7 mouse cellular contexts compared by ENCODE assay signal in the genomic region with DNA sequence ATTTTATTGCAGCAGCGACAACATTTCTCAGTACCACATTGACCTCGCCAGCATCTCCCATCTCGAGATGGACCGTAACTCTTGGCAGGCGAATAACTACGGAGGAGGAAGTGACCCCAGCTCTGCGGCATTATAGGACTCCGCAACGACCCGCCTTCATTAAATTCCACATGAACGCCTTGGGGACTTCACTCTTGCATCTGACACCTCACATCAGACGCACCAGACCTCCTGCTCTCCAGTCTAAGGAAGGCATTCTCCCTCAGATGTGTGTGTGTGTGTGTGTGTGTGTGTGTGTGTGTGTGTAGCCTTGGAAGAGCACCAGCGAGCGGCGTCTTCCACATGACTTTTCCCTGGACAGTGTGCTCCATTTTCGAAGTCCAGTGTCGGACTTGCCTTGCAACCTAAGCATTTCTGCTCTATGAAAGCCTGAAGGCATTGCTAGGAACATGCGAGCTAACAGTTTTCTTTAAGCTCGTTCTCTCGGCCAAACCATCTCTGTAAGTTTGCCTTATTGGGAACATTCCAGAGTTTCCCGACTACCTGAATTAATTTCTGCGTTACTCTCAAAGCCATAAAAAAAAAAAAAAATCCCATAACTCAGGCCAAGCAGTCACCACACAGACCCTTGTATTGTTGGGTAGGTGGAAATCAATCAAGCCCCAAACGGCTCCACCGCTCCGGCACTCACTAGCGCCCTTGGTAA. TPM values are rescaled to one million over a fixed set of nuclear protein-coding genes. Genes with fewer than 3 reads are reported as not detected.
A peak's percentile ranks its signal among the peaks of the same experiment; 100 is the strongest.
DNase-seq lines count a peak whose midpoint lies in the region; ATAC-seq lines count a peak whose summit lies in the region.

No protein-coding gene starts in this region.

- DNase-seq in lung, adult 18-20 months: no peak
- peak; percentile 51 for DNase-seq in embryonic facial prominence, embryonic 10.5 days (ENCODE audit: low spot score)
- DNase-seq in hindbrain, embryonic 14.5 days (ENCODE audit: low spot score): peak; percentile 42

- H3K9me3 ChIP-seq in lung, embryonic 15.5 days: no peaks in the 10 kb centered on the region
- H3K9me3 ChIP-seq in embryonic facial prominence, embryonic 10.5 days: no peaks in the 10 kb centered on the region
- H3K9me3 ChIP-seq in hindbrain, embryonic 14.5 days (ENCODE audit: control insufficient read depth, low read length): no peaks in the 10 kb centered on the region
- no peaks in the 10 kb centered on the region for H3K9me3 ChIP-seq in liver, embryonic 15.5 days (replicated peaks)
- H3K9me3 ChIP-seq in stomach, embryonic 14.5 days (ENCODE audit: control insufficient read depth, low read depth, low read length): no peaks in the 10 kb centered on the region

- no peak; the same call in 1 of the 2 replicates for ATAC-seq in lung, embryonic 15.5 days (ENCODE audit: borderline replicate concordance, extremely low read depth, low FRiP score, low TSS enrichment)
- ATAC-seq in hindbrain, embryonic 14.5 days (ENCODE audit: low FRiP score): peak; percentile 27; the same call in 1 of the 2 replicates
- ATAC-seq in liver, embryonic 15.5 days (ENCODE audit: insufficient read depth): no peak
- ATAC-seq in stomach, embryonic 14.5 days (ENCODE audit: insufficient number of reproducible peaks, insufficient read depth, low FRiP score, low read depth): no peak; the same call in 1 of the 2 replicates
- ATAC-seq in erythroid progenitor cell, adult 5-6 weeks (replicated peaks; ENCODE audit: low FRiP score, poor library complexity, severe bottlenecking): no peak

- H3K4me3 ChIP-seq in lung, embryonic 15.5 days: peak overlapping the region; percentile 44
- peak overlapping the region; percentile 76 for H3K4me3 ChIP-seq in embryonic facial prominence, embryonic 10.5 days
- peak overlapping the region; percentile 58 for H3K4me3 ChIP-seq in hindbrain, embryonic 14.5 days (replicated peaks; ENCODE audit: low read length)
- H3K4me3 ChIP-seq in liver, embryonic 15.5 days (replicated peaks): peak overlapping the region; percentile 26
- peak overlapping the region; percentile 51 for H3K4me3 ChIP-seq in stomach, embryonic 14.5 days (ENCODE audit: low read depth, low read length)

- H3K9ac ChIP-seq in lung, embryonic 15.5 days: 0 out of 2 replicates have a peak overlapping the region, but pooled peaks have one; percentile 25
- H3K9ac ChIP-seq in hindbrain, embryonic 14.5 days: peak overlapping the region; percentile 62
- H3K9ac ChIP-seq in liver, embryonic 15.5 days: no peak overlapping the region
- H3K9ac ChIP-seq in stomach, embryonic 14.5 days (replicated peaks; ENCODE audit: low read depth, low read length): 0 out of 2 replicates have a peak overlapping the region, but pooled peaks have one; percentile 21

- peaks cover 13% of the 10 kb centered on the region; the same call in 1 of the 2 replicates for H3K4me1 ChIP-seq in lung, embryonic 15.5 days
- peaks cover 38% of the 10 kb centered on the region for H3K4me1 ChIP-seq in embryonic facial prominence, embryonic 10.5 days
- 0 out of 2 replicates have a peak, but pooled peaks cover 6% of the 10 kb centered on the region for H3K4me1 ChIP-seq in hindbrain, embryonic 14.5 days (replicated peaks; ENCODE audit: control insufficient read depth, insufficient read depth, low read length)
- no peaks in the 10 kb centered on the region for H3K4me1 ChIP-seq in liver, embryonic 15.5 days (replicated peaks)
- H3K4me1 ChIP-seq in stomach, embryonic 14.5 days (ENCODE audit: control insufficient read depth, insufficient read depth, low read length): no peaks in the 10 kb centered on the region; the same call in 1 of the 2 replicates

- no peaks in the 10 kb centered on the region for H3K36me3 ChIP-seq in lung, embryonic 15.5 days
- no peaks in the 10 kb centered on the region for H3K36me3 ChIP-seq in embryonic facial prominence, embryonic 10.5 days (replicated peaks)
- no peaks in the 10 kb centered on the region for H3K36me3 ChIP-seq in hindbrain, embryonic 14.5 days (replicated peaks; ENCODE audit: control insufficient read depth, insufficient read depth)
- no peaks in the 10 kb centered on the region for H3K36me3 ChIP-seq in liver, embryonic 15.5 days (replicated peaks)
- H3K36me3 ChIP-seq in stomach, embryonic 14.5 days (ENCODE audit: control insufficient read depth, insufficient read depth, low read length): no peaks in the 10 kb centered on the region

- H3K27ac ChIP-seq in lung, embryonic 15.5 days: no peak overlapping the region
- peak overlapping the region; percentile 87 for H3K27ac ChIP-seq in embryonic facial prominence, embryonic 10.5 days (replicated peaks)
- peak overlapping the region; percentile 86 for H3K27ac ChIP-seq in hindbrain, embryonic 14.5 days
- no peak overlapping the region for H3K27ac ChIP-seq in liver, embryonic 15.5 days (replicated peaks)
- peak overlapping the region; percentile 61 for H3K27ac ChIP-seq in stomach, embryonic 14.5 days (ENCODE audit: low read length)

- H3K4me2 ChIP-seq in lung, embryonic 15.5 days: peak overlapping the region; percentile 86
- peak overlapping the region; percentile 86 for H3K4me2 ChIP-seq in hindbrain, embryonic 14.5 days (replicated peaks)
- peak overlapping the region; percentile 53 for H3K4me2 ChIP-seq in liver, embryonic 15.5 days
- H3K4me2 ChIP-seq in stomach, embryonic 14.5 days (replicated peaks; ENCODE audit: low read depth, low read length): peak overlapping the region; percentile 92

- peaks cover 32% of the 10 kb centered on the region for H3K27me3 ChIP-seq in lung, embryonic 15.5 days
- peaks cover 33% of the 10 kb centered on the region for H3K27me3 ChIP-seq in embryonic facial prominence, embryonic 10.5 days (replicated peaks; ENCODE audit: low read depth, poor library complexity, severe bottlenecking)
- H3K27me3 ChIP-seq in hindbrain, embryonic 14.5 days (ENCODE audit: control insufficient read depth, insufficient read depth, low read length): no peaks in the 10 kb centered on the region
- peaks cover 54% of the 10 kb centered on the region for H3K27me3 ChIP-seq in liver, embryonic 15.5 days
- no peaks in the 10 kb centered on the region; the same call in 1 of the 2 replicates for H3K27me3 ChIP-seq in stomach, embryonic 14.5 days (ENCODE audit: control insufficient read depth, insufficient read depth, low read length)

- under 1% methylated on average over 26 of the region's 26 CpGs for WGBS in lung, embryonic 15.5 days
- under 1% methylated on average over 26 of the region's 26 CpGs for WGBS in embryonic facial prominence, embryonic 10.5 days
- WGBS in hindbrain, embryonic 14.5 days: under 1% methylated on average over 26 of the region's 26 CpGs
- WGBS in liver, embryonic 15.5 days (ENCODE audit: insufficient replicate concordance): 2% methylated on average over 26 of the region's 26 CpGs
- under 1% methylated on average over 26 of the region's 26 CpGs for WGBS in stomach, embryonic 14.5 days

RNA-seq across cellular contexts. Expression of a gene that starts 1.0 kb away (rescaled TPM):
- polyA plus RNA-seq in lung, embryonic 15.5 days (2015; fragmentation: Nextera tagmentation; extraction: Ambion mirVana): 2.3 and 2.9 TPM in 2 replicates
- polyA plus RNA-seq in embryonic facial prominence, embryonic 10.5 days (2016; fragmentation: Nextera tagmentation; extraction: Ambion mirVana): 15.2 and 15.9 TPM in 2 replicates
- 18.2 and 18.4 TPM in 2 replicates for polyA plus RNA-seq in hindbrain, embryonic 14.5 days (2014; fragmentation: Nextera tagmentation; extraction: Ambion mirVana)
- 0.07 and 0.15 TPM in 2 replicates for polyA plus RNA-seq in liver, embryonic 15.5 days (2015; fragmentation: Nextera tagmentation; extraction: Ambion mirVana)
- polyA plus RNA-seq in stomach, embryonic 14.5 days (2014; fragmentation: Nextera tagmentation; extraction: Ambion mirVana): 5.7 and 6.8 TPM in 2 replicates
- total RNA-seq in erythroid progenitor cell, adult 5-6 weeks (2015; ENCODE audit: low replicate concordance): not detected in 2 replicates
- total RNA-seq in erythroid progenitor cell, adult 5-6 weeks (2017; ENCODE audit: low replicate concordance): not detected in 2 replicates

Comparison
In these comparisons a context has a peak if more than half of its experiments do, and no peak if none do; other contexts are left out.
1. H3K27ac ChIP-seq: peak in embryonic facial prominence, embryonic 10.5 days (single experiment), hindbrain, embryonic 14.5 days (single experiment) and stomach, embryonic 14.5 days (single experiment); none in lung, embryonic 15.5 days (single experiment) and liver, embryonic 15.5 days (single experiment).
2. H3K4me3 ChIP-seq: peak in every context shown above with its lines; median percentile 76 in embryonic facial prominence, embryonic 10.5 days; 58 in hindbrain, embryonic 14.5 days; 51 in stomach, embryonic 14.5 days; 44 in lung, embryonic 15.5 days; 26 in liver, embryonic 15.5 days.
3. DNase-seq: peak in embryonic facial prominence, embryonic 10.5 days (single experiment) and hindbrain, embryonic 14.5 days (single experiment); none in lung, adult 18-20 months (0 of 2).
4. Peak in every context shown above with its lines, with median percentiles within 50 percentile points of each other: H3K4me2 ChIP-seq.